Mouse (Mus musculus) MEL (cell line): ENCODE data around the gene Timp1. TPM values are rescaled to one million over a fixed set of nuclear protein-coding genes. Genes with fewer than 3 reads are reported as not detected.
A peak's percentile ranks its signal among the peaks of the same experiment; 100 is the strongest.

Source experiments
- DNase-seq: peaks from one replicate; pipeline ENCODE4 v3.0.0; 2011; ENCODE audit warnings: low read depth, low spot score
- H3K27ac ChIP-seq: 2 replicates; pipeline ENCODE4 v1.5.1; 2012; ENCODE audit warnings: low read depth, mild to moderate bottlenecking, control low read depth, low read length, moderate library complexity; ENCODE audit not compliant: control insufficient read depth
- H3K27me3 ChIP-seq, 2 experiments: fragments of 150-350 bp in 1 of 2; sonication (generic) in 1 of 2; 2 replicates each; pipeline ENCODE4 v1.6.1; 2012; ENCODE audit warnings: low read length in 2 of 2, mild to moderate bottlenecking in 2 of 2, improper control_type of control experiment in 1 of 2, moderate library complexity in 1 of 2; ENCODE audit not compliant: insufficient read depth in 2 of 2, control insufficient read depth in 1 of 2
- H3K36me3 ChIP-seq, 2 experiments: 2 replicates each; pipeline ENCODE4 v1.6.1; 2012 to 2014; ENCODE audit warnings: low read length in 2 of 2, improper control_type of control experiment in 1 of 2, inconsistent platforms in 1 of 2, mild to moderate bottlenecking in 1 of 2; ENCODE audit not compliant: insufficient read depth in 2 of 2, control insufficient read depth in 1 of 2
- H3K4me1 ChIP-seq, 2 experiments: fragments of 150-350 bp in 1 of 2; sonication (generic) in 1 of 2; 2 replicates each; pipeline ENCODE4 v1.6.1; 2012; ENCODE audit warnings: low read length in 2 of 2, improper control_type of control experiment in 1 of 2, mild to moderate bottlenecking in 1 of 2; ENCODE audit not compliant: insufficient read depth in 2 of 2, control insufficient read depth in 1 of 2
- H3K4me3 ChIP-seq, 2 experiments: fragments of 150-350 bp in 1 of 2; sonication (generic) in 1 of 2; 2 replicates each; pipeline ENCODE4 v1.5.1; 2012; ENCODE audit warnings: low read depth in 2 of 2, low read length in 2 of 2, mild to moderate bottlenecking in 2 of 2, moderate library complexity in 2 of 2, control low read depth in 1 of 2, improper control_type of control experiment in 1 of 2; ENCODE audit not compliant: control insufficient read depth in 1 of 2, insufficient read depth in 1 of 2
- H3K79me2 ChIP-seq: 2 replicates; pipeline ENCODE4 v1.6.1; 2012; ENCODE audit warnings: mild to moderate bottlenecking, low read length, moderate library complexity; ENCODE audit not compliant: control insufficient read depth, poor library complexity, insufficient read depth
- H3K9ac ChIP-seq: 2 replicates; pipeline ENCODE4 v1.6.1; 2012; ENCODE audit warnings: low read depth, mild to moderate bottlenecking, control low read depth, low read length, moderate library complexity; ENCODE audit not compliant: control insufficient read depth, poor library complexity, severe bottlenecking
- H3K9me3 ChIP-seq: fragments of 150-350 bp; sonication (generic); replicated peaks from 2 replicates; pipeline ENCODE4 v1.6.1; 2012; ENCODE audit warnings: mild to moderate bottlenecking, low read length, improper control_type of control experiment, moderate library complexity; ENCODE audit not compliant: insufficient read depth
- BHLHE40 ChIP-seq: IDR thresholded peaks from 2 replicates; pipeline ENCODE4 v1.6.1; 2012; ENCODE audit warnings: low read depth, mild to moderate bottlenecking, inconsistent platforms, low read length, improper control_type of control experiment, borderline replicate concordance
- CHD2 ChIP-seq: IDR thresholded peaks from 2 replicates; pipeline ENCODE4 v1.6.1; 2011; ENCODE audit warnings: low read length, improper control_type of control experiment
- CTCF ChIP-seq, 3 experiments: IDR thresholded peaks in 2 of 3; conservative IDR thresholded peaks in 1 of 3; 2 replicates each; pipeline ENCODE4 v1.5.1; 2011 to 2012; ENCODE audit warnings: low read length in 3 of 3, low read depth in 2 of 3, mild to moderate bottlenecking in 2 of 3, improper control_type of control experiment in 1 of 3, inconsistent platforms in 1 of 3, mixed read lengths in 1 of 3, moderate library complexity in 1 of 3; ENCODE audit not compliant: control insufficient read depth in 1 of 3, insufficient read depth in 1 of 3, poor library complexity in 1 of 3, severe bottlenecking in 1 of 3
- E2F4 ChIP-seq: IDR thresholded peaks from 2 replicates; pipeline ENCODE4 v1.6.1; 2011; ENCODE audit warnings: low read depth, low read length, improper control_type of control experiment, borderline replicate concordance
- HCFC1 ChIP-seq: IDR thresholded peaks from 2 replicates; pipeline ENCODE4 v1.6.1; 2012; ENCODE audit warnings: low read depth, mild to moderate bottlenecking, inconsistent platforms, low read length, improper control_type of control experiment, moderate library complexity
- KAT2A ChIP-seq: conservative IDR thresholded peaks from 2 replicates; pipeline ENCODE4 v1.6.1; 2012; ENCODE audit warnings: low read depth, low read length, improper control_type of control experiment, inconsistent platforms
- MEF2A ChIP-seq: IDR thresholded peaks from 2 replicates; pipeline ENCODE4 v1.6.1; 2014; ENCODE audit warnings: low read depth, mild to moderate bottlenecking, inconsistent platforms, low read length, improper control_type of control experiment; ENCODE audit not compliant: poor library complexity, insufficient replicate concordance, severe bottlenecking; ENCODE audit errors: extremely low read depth
- MXI1 ChIP-seq: IDR thresholded peaks from 2 replicates; pipeline ENCODE4 v1.6.1; 2011; ENCODE audit warnings: mild to moderate bottlenecking, low read depth, low read length, improper control_type of control experiment
- MYB ChIP-seq: IDR thresholded peaks from 2 replicates; pipeline ENCODE4 v1.6.1; 2011; ENCODE audit warnings: mild to moderate bottlenecking, low read depth, low read length, improper control_type of control experiment
- MYC ChIP-seq: IDR thresholded peaks from 2 replicates; pipeline ENCODE4 v1.6.1; 2011; ENCODE audit warnings: low read depth, mild to moderate bottlenecking, low read length, improper control_type of control experiment, moderate library complexity
- NRF1 ChIP-seq: IDR thresholded peaks from 2 replicates; pipeline ENCODE4 v1.6.1; 2014; ENCODE audit warnings: low read depth, mild to moderate bottlenecking, inconsistent platforms, low read length, improper control_type of control experiment, moderate library complexity; ENCODE audit not compliant: poor library complexity, insufficient read depth, severe bottlenecking
- POLR2A ChIP-seq, 2 experiments: IDR thresholded peaks; 2 replicates each; pipeline ENCODE4 v1.6.1; 2011 to 2012; ENCODE audit warnings: low read length in 2 of 2, mild to moderate bottlenecking in 2 of 2, control low read depth in 1 of 2, improper control_type of control experiment in 1 of 2, low read depth in 1 of 2, moderate library complexity in 1 of 2; ENCODE audit not compliant: control insufficient read depth in 1 of 2, insufficient read depth in 1 of 2, poor library complexity in 1 of 2
- POLR2AphosphoS2 ChIP-seq: IDR thresholded peaks from 2 replicates; pipeline ENCODE4 v1.6.1; 2011; ENCODE audit warnings: low read length, improper control_type of control experiment
- POLR2AphosphoS5 ChIP-seq: IDR thresholded peaks from 2 replicates; pipeline ENCODE4 v1.6.1; 2012; ENCODE audit warnings: low read depth, borderline replicate concordance, mild to moderate bottlenecking, inconsistent platforms, low read length, moderate library complexity, mixed read lengths
- RAD21 ChIP-seq: IDR thresholded peaks from 2 replicates; pipeline ENCODE4 v1.6.1; 2011; ENCODE audit warnings: mild to moderate bottlenecking, low read depth, low read length, improper control_type of control experiment
- RCOR1 ChIP-seq: IDR thresholded peaks from 2 replicates; pipeline ENCODE4 v1.6.1; 2012; ENCODE audit warnings: low read depth, mild to moderate bottlenecking, inconsistent platforms, low read length, improper control_type of control experiment
- SIN3A ChIP-seq: IDR thresholded peaks from 2 replicates; pipeline ENCODE4 v1.6.1; 2012; ENCODE audit warnings: low read length, improper control_type of control experiment, inconsistent platforms
- SMC3 ChIP-seq: IDR thresholded peaks from 2 replicates; pipeline ENCODE4 v1.6.1; 2011; ENCODE audit warnings: low read depth, low read length, improper control_type of control experiment
- TBP ChIP-seq: IDR thresholded peaks from 2 replicates; pipeline ENCODE4 v1.8.0; 2011; ENCODE audit warnings: low read depth, low read length, improper control_type of control experiment
- TCF12 ChIP-seq: IDR thresholded peaks from 2 replicates; pipeline ENCODE4 v1.6.1; 2014; ENCODE audit warnings: low read depth, mild to moderate bottlenecking, inconsistent platforms, low read length, improper control_type of control experiment, moderate library complexity
- UBTF ChIP-seq: IDR thresholded peaks from 2 replicates; pipeline ENCODE4 v1.6.1; 2012; ENCODE audit warnings: low read depth, mild to moderate bottlenecking, inconsistent platforms, low read length, improper control_type of control experiment, moderate library complexity, borderline replicate concordance; ENCODE audit not compliant: insufficient read depth
- USF1 ChIP-seq: IDR thresholded peaks from 2 replicates; pipeline ENCODE4 v1.6.1; 2014; ENCODE audit warnings: low read depth, mild to moderate bottlenecking, inconsistent platforms, low read length, improper control_type of control experiment, moderate library complexity
- ZC3H11A ChIP-seq: IDR thresholded peaks from 2 replicates; pipeline ENCODE4 v1.6.1; 2012; ENCODE audit warnings: low read depth, mild to moderate bottlenecking, inconsistent platforms, low read length, improper control_type of control experiment
- ZKSCAN1 ChIP-seq: IDR thresholded peaks from 2 replicates; pipeline ENCODE4 v1.6.1; 2012; ENCODE audit warnings: low read depth, mild to moderate bottlenecking, inconsistent platforms, low read length, improper control_type of control experiment, moderate library complexity
- ZMIZ1 ChIP-seq: IDR thresholded peaks from 2 replicates; pipeline ENCODE4 v1.6.1; 2012; ENCODE audit warnings: low read depth, mild to moderate bottlenecking, inconsistent platforms, low read length, improper control_type of control experiment, moderate library complexity
- ZNF384 ChIP-seq: IDR thresholded peaks from 2 replicates; pipeline ENCODE4 v1.6.1; 2012; ENCODE audit warnings: low read depth, mild to moderate bottlenecking, inconsistent platforms, low read length, improper control_type of control experiment
- polyA plus RNA-seq, 2 experiments: library from polyadenylated mRNA; stranded (reverse) in 1 of 2; unstranded in 1 of 2; fragments of >175 nt in 1 of 2; fragments of >200 nt in 1 of 2; gene quantifications; 2 replicates each; pipeline versions ENCODE4 v1.2.1 to v1.2.4; 2012; ENCODE audit warnings: low replicate concordance in 2 of 2, low read depth in 1 of 2; ENCODE audit not compliant: insufficient read length in 2 of 2, insufficient read depth in 1 of 2, missing spikeins in 1 of 2
- total RNA-seq: library from RNA; depleted of rRNA; stranded (reverse); fragments of 300-350 nt; gene quantifications from 2 replicates; pipeline ENCODE4 v1.2.3, GENCODE M21; 2012

Timp1 gene
- total and polyA plus RNA-seq, 3 experiments = 0.27 to 0.49 TPM; not detected in 1

- TF ChIP-seq UBTF (no peak), RAD21 (no peak), TCF12 (no peak; the same call in none of the 2 replicates), ZKSCAN1 (no peak), MYB (no peak), NRF1 (peak; percentile 84), POLR2AphosphoS5 (peak; percentile 10; the same call in 1 of the 2 replicates), USF1 (no peak), POLR2AphosphoS2 (peak; percentile 82), BHLHE40 (no peak), E2F4 (no peak), MYC (peak; percentile 48; the same call in 1 of the 2 replicates), ZNF384 (no peak), SIN3A (peak; percentile 82), ZC3H11A (no peak), RCOR1 (no peak), KAT2A (no peak; the same call in 1 of the 2 replicates), SMC3 (no peak), ZMIZ1 (peak; percentile 93), POLR2A (IDR thresholded peaks at IDR 0.05; ENCODE audit: control insufficient read depth in 1 of 2, insufficient read depth in 1 of 2, low read depth in 1 of 2, low read length in 2 of 2, poor library complexity in 1 of 2) (peak; percentile 86 to 95)
These were observed 21.5 kb upstream of the Timp1 start (continued) for GRCm38 (mm10) chrX:20848256-20848984.

- Histone ChIP-seq H3K79me2 (peaks cover 12% of the 10 kb centered on the region), H3K4me1 (peaks cover 0 to 8% of the 10 kb centered on the region in 2 experiments; a peak in 3 of 4 replicates), H3K27ac (no peak overlapping the region), H3K4me3 (no peak overlapping the region), H3K9ac (no peak overlapping the region), H3K36me3 (peaks cover 16 to 19% of the 10 kb centered on the region in 2 experiments), H3K27me3 (no peaks in the 10 kb centered on the region), H3K9me3 (no peaks in the 10 kb centered on the region)
- TF ChIP-seq SMC3 (no peak), MEF2A (no peak), UBTF (no peak), CTCF (IDR thresholded peaks at IDR 0.05 in 2 of 3, conservative IDR thresholded peaks at IDR 0.05 in 1 of 3; ENCODE audit: control insufficient read depth in 1 of 3, insufficient read depth in 1 of 3, low read depth in 2 of 3, low read length in 3 of 3, poor library complexity in 1 of 3, severe bottlenecking in 1 of 3) (no peak), ZKSCAN1 (no peak), BHLHE40 (no peak), NRF1 (no peak), POLR2A (IDR thresholded peaks at IDR 0.05; ENCODE audit: control insufficient read depth in 1 of 2, insufficient read depth in 1 of 2, low read depth in 1 of 2, low read length in 2 of 2, poor library complexity in 1 of 2) (no peak), TCF12 (no peak), MXI1 (no peak), POLR2AphosphoS5 (no peak), ZNF384 (no peak), CHD2 (no peak), POLR2AphosphoS2 (no peak), KAT2A (no peak), ZMIZ1 (no peak), USF1 (no peak), ZC3H11A (no peak), TBP (no peak), HCFC1 (no peak)
- no peak for DNase-seq
These were observed 16.2 kb upstream of the Timp1 start for GRCm38 (mm10) chrX:20853794-20854193.
